Mouse (Mus musculus): ENCODE data around the gene 4933407L21Rik.

The 4933407L21Rik gene

GRCm38 (mm10) chr1:85928057-85928687, at the start of gene 4933407L21Rik:
Gene 4933407L21Rik (plus strand): TSS chr1:85928483.
- no peak for DNase-seq

GRCm38 (mm10) chr1:85882003-85882402, 46.3 kb upstream of the 4933407L21Rik start:
- no peak for DNase-seq

GRCm38 (mm10) chr1:85887221-85887620, 41.1 kb upstream of the 4933407L21Rik start:
- no peak for DNase-seq

- peak; percentile 92 to 93 for DNase-seq
These were observed 34.0 kb upstream of the 4933407L21Rik start, which contains the start of gene Itm2c for GRCm38 (mm10) chr1:85894231-85894747. Gene Itm2c (plus strand): TSS chr1:85894281.

DNA sequence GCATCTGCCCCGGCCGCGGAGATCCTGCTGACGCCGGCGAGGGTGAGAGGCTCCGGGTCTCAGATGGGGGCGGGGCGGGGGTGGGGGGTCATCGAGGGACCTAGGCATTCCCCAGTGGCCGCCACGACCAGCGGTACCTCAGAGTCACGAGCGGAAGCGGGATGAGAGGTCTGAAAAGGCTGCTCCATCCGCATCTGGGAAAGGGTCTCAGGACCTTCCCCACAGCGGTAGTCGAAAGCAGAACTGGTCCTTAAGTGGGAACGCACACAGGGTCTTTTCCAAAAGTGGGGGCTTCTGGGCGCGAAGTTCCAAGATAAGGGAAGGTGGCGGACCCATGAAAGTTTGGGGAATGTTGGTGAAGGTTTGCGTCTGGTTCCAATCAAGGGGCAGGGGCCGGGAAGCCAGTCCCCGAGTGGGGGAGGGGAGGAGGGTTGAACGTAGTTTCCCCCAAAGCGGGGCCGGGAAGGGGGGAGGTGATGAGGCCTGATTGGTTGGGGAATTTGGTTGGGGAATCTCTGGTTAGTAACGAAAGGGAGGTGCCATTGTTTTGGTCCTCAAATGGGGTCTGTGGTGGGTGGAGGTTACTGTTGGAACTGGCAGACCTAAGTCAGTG, 33.4 kb upstream of the 4933407L21Rik start:
- peak; percentile 58 to 59 for DNase-seq

DNA sequence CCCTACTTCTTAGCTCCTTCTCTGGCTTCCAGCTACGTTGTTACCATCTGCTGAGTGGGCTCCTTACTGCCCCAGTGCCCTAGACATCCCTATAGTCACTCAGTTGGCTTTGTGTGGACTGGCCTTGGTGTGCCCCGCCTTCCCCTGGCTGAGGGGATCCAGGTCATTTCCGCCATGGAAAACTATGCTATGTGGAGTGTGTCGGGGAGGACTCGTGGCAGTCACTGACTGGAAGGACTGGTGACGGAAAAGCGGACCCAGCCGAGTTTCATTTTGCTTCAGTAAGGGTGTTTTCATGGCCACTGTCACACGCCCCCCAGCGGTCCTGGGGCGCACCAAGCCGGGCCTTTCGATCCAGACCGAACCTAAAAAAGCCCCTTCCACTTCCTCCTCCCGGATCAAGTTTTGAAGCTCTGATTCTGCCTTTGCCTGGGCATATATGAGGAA, 32.9 kb upstream of the 4933407L21Rik start:
- peak; percentile 82 to 84 for DNase-seq

DNA sequence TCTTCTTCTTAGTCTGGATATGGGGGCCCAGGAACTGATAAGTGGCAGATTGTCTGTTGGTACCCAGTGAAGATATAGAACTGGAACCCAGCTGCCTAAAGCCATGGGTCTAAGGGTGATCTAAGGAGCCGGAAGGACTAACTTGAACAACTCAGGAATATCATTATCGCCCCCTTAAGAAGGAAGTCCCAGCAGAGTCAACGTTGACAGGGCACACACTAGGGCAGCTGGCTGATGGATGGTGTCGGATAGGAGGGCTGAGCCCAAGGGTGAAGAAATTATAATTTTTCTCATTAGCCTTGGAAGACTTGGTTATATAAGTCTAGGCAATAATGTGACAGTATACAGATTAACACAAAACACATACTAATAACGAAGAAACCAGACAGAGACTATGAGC, 32.2 kb upstream of the 4933407L21Rik start:
- no peak for DNase-seq

- DNase-seq = peak; percentile 28 to 44
These were observed 31.2 kb upstream of the 4933407L21Rik start for GRCm38 (mm10) chr1:85896781-85897700.

DNA sequence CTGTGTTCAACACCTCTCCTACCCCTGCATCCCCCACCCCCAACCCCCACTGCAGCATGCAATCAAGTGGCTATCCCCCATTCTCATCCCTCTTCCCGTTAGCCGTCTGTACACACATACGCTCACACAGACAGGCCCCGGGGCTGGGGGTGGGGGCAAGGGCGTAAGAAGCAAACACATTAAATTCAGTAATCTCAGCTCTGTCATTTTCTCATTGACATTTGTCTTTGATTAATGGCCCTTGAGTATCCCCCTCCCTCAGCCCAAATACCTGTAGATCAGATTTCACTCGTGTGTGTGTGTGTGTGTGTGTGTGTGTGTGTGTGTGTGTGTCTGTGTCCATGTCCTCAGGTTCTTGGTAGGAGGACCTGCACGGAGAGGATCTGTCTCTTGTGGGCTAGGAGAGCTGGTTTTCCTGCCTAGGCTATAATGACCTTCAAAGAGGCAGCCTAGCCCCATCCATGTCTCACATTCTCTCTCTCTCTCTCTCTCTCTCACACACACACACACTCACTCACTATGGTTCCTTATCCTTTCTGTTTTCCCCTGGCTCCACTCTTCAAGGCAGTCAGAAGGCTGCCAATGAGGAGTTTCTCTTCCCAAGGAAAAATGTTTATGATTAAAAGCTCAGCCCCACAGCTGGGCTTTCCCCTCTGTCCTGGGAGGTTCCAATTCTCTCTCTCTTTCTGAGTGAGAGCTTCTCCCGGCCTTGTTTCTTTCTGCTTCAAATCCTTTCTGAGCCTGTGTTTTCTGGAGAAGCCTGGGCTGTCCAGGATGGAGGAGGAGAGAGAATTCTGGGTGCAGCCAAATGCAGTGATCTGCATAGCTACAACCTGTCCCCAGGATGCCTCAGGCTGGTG, 30.2 kb upstream of the 4933407L21Rik start:
- DNase-seq = no peak

DNA sequence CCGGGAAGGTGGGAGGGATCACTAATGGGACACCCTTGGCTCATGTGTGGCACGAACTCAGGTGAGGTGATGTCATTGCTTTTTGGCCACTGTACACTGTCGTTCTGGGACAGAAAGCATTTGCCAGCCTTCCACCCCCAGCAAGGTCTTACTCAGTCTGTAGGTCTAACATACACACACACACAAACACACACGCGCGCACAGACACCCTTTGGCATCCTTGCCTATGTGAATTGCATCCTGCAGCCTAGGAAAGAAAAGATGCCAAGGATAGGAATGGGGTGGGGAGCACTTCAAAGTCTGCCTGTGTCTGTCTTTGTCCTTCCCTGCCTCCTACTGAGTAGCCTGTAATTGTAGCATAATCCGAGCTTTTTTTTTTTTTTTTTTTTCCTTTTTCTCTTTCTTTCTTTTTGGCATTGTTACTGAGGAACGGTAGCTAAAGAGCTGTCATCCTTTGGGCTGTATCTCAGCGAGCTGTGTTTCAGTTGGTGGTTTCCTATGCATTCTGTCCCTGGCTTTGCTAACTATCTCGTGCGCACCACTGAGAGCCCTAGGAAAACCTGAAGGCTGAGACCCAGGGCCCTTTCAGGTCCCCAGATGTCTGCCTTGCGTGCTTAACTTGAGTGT, 29.4 kb upstream of the 4933407L21Rik start:
- DNase-seq = no peak

DNA sequence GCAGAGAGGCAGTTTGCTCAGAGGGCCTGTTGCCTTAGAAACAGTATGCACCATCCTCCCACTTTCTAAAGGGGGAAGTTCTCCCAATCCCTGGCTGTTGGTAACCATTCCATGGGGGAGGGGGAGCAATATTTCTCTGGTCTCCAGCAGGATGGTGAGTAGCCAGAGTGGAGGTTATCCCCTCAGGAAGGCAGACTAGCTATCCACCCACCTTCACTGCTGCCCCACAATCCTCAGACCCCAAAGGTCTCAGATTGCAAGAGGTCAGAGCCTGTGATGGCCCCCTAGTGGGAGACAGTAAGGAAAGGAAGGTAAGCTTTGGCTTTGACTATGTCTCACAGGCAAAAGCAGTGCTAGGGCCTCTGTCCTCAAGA, 28.9 kb upstream of the 4933407L21Rik start:
- no peak for DNase-seq

- no peak for DNase-seq
These were observed 27.6 kb upstream of the 4933407L21Rik start for GRCm38 (mm10) chr1:85900521-85901333.

DNA sequence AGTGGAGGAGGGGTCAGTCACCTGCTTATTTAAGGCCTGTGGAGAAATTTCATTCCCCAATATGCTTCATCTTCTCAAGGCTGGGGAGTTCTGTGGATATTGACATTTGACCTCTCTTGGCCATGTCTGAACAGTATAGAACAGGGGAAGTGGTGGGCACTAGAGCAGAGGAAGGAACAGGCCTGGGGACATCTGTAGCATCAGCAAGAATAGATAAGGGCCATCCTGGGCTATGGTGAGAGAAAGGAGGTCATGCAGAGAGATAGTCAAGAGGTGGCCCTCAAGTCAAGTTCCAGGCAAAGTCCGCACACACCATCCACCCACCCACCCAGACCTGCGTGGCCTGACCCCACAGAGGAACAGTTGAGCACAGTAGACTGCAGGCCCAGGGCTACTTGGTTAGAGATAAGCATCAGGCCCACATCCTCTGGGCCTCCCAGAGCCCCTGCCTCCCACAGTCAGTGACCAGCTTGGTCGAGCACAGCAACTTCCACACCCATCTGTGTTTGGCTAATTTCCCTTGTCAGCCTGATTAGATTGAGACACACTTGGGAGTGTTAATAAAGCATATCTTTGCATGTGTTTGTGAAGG, 26.7 kb upstream of the 4933407L21Rik start:
- no peak for DNase-seq

DNA sequence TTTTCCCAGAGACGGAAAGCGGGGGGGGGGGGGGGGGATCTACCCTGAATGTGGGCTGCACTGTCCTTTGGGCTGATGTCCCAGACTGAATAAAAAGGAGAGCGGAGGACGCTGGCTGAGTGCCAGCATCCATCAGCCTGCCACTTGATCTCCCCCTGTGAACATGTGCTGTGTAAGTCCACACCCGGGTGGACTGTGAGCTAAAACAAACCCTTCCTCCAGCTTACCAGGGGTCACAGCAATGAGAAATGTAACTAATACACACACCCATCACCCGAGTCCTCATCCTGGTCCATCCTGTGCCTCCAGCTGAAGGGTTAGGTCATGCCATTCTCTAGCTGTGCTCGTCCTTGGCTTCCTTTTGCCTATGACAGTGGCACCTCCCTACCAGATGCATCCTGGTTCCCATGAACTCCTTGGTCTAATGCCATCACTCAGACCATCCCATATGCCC, 26.1 kb upstream of the 4933407L21Rik start:
- peak; percentile 40 to 75 for DNase-seq

GRCm38 (mm10) chr1:85906892-85907291, 21.4 kb upstream of the 4933407L21Rik start:
- DNase-seq = no peak

DNA sequence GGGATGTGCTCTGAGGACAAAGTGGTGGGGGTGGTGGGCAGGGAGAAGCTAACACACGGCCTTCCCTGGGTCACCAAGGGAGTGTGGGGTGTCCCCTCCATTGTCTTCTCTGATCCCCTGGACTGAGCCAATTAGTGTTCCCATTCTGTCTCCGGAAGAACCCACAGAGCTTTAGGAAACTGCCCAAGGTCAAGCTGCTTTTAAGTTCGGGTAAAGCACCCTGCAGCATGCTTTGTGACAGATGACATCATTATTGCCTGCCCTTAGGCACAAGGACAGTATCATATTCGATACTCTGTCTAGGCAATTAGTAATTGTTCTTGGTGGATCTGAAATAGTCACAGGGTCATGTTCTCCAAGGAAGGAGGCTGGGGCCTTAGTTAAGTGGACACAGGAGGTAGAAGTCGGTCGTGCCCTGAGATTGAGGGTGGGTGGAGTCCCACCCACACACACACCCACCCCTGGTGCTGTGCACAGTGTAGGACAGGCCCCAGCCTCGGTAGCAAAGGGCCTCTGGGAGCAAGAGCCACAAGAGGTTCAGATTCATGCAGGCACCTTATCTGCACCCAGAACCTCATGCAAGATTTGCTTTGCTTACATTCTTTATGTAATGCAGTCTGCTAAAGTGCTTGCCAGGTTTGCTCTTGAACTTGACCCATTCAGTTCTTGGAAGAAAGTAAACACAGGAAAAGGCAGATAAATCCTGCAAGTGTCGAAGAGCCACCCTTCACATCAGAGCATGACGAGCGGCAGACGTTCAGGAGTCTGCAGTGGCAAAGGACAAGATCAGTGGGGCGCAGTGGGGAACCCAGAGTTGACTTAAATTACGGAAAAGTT, 19.3 kb upstream of the 4933407L21Rik start:
- peak in 1 of 2 experiments; percentile 41 for DNase-seq

DNA sequence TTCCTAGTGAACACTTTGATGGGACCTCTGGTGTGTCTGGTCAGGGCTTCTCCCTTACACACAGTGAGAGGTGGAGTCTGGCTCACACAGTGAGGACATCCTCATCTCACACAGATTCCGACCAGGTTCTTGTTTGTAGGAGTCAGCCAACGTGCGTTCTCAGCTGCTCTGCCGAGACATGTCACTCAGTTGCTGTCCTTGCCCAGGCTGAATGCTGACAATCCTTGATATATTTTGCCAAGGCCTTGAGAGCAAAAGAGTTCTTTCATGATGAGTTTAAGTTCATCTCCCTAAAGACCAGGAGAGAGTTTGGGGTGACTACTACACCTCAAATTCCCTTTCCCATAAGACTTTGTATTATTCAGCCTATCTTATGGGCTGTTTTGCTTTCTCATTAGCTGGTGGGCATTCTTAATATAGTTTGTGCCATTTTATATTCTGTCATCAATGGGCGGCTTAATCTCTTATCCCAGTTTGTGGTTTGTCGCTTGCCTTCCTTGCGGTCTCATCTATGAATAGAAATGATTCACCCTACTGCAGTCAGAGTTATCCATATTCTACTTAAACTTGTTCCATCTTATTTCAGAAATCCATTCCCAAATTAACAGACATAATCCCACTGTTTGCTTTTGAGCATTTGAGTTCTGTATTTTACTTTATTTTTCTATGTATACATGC, 15.1 kb upstream of the 4933407L21Rik start:
- DNase-seq = no peak

DNA sequence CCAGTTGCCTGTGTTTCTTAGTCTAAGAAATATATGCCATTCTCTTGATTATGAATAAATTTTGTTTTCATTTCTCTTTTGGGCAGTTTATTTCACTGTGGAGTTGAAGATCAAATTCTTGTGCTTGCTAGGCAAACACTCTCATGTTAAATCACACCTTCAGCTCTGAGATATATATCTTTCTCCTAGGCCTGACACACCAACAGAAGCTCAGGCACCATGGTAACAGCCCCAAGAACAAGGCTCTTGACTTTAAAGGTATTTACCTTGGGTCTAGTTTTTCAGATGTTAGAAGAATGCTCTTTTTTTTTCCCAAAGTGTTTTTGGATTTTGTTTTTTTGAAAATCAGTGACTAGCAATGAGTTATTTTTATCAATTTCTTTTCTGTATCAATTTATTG, 12.4 kb upstream of the 4933407L21Rik start:
- DNase-seq = no peak

Measured in lung, postnatal 4 days (tissue).